Mouse (Mus musculus) layer of hippocampus, adult 11-12 months (tissue): ENCODE measurements around the gene Aup1.
A peak's percentile ranks its signal among the peaks of the same experiment; 100 is the strongest.

ENCODE experiments used
- DNase-seq: peaks from one replicate; pipeline ENCODE4 v3.0.0; 2022; ENCODE audit warnings: low spot score

Aup1 gene

DNA sequence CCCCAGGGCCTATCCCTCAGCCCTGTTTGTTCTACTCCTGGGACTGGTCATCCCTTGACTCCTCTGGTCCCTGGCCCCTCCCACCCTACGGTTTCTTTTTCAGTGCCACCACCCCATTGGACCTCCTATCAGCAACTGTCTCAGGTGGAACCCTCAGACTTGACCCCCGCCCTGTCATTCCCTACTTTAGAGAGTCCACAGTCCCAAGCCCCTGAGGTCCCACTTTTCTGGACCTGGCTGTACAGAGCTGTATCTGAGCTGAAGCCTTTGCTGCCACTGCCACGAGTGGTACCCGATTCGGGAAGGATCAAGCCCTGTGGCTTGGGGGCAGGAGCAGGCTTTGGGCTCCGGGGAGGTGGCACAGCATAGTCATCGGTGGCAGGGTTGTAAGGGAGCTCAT is 23.2 kb upstream of the Aup1 start:
- no peak for DNase-seq

DNA sequence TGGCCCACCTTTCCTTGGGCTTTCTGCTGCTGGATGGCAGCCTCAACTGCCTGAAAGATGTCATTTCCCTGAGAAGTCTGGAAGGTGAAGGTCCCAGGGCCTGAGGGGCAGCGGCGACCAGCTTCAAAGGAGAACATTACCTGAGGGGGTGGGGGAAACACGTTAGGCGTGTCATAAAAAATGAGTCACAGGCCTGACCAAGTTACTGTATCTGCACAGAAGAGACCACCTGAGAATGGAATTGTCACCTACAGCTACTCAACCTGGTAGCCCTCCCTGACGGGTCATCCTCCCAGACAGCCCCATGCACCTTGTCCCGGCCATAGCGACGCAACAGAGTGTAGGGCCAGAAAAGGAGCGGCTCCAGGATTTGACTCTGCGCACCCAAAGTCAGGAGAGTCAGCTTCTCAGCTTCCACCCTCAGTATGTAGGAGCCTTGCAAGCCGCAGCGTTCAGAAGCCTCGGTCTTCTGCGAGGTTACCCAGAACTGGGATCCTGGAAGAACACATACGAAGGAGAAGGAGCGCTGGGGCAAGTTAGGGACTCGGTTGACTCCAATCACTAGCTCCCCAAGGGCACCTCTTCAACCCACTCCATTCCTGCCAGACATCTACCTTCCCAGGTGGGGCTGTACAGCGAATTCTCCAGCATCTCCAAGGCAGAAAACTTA is 22.3 kb upstream of the Aup1 start:
- DNase-seq = no peak

GRCm38 (mm10) chr6:83032769-83033191 is 21.5 kb upstream of the Aup1 start:
- no peak for DNase-seq

DNA sequence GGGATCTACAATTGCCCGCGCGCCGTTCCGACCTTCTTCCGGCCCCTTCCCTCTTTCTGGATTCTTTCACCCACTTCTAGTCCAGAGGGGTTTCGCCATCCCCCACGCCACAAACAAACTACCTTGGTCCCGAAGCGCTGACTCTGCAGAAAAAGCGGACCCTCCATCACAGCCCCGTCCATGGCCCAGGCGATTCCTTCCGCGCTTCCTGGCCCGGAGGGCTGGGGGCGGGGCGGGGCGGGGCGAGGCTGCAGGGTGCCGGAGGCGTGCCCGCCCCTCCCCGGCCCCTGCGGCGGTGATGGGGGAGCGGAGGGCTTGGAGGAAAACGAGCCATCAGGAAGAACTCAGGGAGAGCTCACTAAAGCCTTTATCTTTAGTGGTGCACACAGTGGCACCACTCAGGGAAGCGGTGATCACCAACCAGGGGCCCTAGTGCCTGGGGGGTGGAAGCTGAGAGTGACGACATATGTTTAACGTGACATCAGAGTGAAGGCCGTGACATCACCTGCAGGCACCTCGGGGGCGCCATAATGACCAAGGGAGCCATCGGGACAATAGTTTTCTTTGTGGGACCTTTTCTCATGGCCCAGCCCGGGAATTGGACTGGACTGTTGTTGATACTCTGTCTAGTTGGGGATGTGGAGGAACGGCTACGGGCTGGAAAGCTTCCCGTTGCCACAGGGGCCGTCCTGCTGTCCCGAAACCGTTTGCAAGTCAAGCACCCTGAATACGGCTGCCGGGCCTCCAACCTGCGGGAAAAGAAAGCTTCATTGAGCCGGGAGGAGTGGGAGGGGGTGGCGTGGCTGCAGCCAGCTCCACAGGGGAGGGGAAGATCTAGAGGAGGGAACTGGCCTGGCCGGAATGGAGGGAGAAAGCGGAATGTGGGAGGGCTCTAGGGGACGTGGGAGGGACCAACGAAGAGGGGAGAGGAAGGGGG is 20.8 kb upstream of the Aup1 start, which contains the start of the genes Dok1 and Loxl3:
Gene Dok1, minus strand, starts transcription at position 223 of the 937 bp plus-strand sequence.
Gene Loxl3, plus strand, starts transcription at position 925 of the 937 bp plus-strand sequence.
- DNase-seq = no peak

DNA sequence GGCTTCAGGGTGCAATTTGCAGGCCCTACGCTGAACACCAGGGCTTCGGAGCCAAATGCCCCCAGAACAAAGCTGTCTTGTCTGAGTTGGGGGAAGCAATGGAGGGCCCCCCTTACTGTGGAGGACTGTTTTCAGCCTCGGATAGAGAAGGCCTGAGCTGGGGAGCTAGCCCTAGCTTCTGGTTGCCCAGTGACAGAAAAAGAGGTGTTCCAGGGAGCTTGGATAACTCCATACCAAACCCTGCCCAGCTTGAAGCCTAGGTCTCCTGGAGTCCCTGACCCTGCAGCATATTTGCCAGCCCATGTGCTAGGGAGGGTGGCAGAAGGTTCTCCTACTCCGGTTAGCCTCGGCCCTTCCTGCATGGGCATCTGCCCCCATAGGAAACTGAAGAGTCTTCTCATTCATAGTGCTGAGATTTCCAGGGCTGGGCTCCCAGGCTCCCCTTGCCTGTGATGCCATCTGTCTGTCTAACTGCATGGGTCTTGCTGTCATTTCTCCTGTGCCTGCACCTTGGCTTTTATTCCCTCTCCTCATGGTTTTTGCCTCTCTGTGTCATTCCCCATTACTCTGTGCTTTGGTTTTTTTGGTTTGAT is 19.8 kb upstream of the Aup1 start:
- DNase-seq = no peak

- no peak for DNase-seq
Measured at GRCm38 (mm10) chr6:83037188-83037587, 17.1 kb upstream of the Aup1 start.

DNA sequence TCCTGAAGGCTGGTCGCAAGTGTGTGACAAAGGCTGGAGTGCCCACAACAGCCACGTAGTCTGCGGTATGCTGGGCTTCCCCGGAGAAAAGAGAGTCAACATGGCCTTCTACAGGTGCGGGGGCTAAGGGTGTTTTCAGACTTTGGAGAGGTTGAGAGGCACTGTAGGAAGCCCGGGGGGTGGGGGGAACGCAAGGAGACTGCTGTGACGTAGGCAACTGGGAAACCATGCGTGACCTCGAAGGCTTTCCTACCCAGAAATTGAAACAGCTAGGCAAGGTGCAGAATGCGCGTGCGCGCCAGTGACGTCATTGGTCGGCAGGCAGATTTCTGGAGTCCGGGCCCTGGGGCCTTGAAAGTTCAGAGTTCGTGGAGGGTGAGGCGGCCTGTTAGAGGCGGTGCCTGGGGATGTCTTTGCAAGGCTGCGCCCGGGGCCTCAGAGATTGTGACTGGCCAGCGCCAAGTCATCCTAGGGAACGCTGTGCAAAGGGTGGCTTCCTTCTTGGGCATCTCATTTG is 15.8 kb upstream of the Aup1 start:
- peak; percentile 91 for DNase-seq

DNA sequence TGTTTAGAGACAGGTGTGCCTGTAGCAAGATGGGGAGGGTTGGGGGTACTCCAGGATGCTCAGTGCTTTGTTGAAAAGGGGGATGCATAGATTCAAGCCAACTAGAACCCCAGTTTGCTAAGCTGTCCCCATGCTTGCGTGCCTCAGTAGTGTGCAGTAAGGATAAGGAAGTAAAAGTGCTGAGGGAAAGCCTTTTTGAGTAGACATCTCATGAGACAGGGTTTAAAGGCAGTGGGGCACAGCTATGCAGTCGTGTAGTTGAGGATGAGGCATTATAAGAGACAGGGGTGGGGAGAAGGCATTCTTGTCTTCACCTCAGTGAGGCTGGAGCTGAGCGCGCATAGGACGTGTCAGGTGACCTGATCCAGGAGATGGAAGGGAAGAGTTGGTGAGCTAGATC is 13.7 kb upstream of the Aup1 start:
- DNase-seq = no peak

- no peak for DNase-seq
Measured at GRCm38 (mm10) chr6:83043561-83043960, 10.8 kb upstream of the Aup1 start.

DNA sequence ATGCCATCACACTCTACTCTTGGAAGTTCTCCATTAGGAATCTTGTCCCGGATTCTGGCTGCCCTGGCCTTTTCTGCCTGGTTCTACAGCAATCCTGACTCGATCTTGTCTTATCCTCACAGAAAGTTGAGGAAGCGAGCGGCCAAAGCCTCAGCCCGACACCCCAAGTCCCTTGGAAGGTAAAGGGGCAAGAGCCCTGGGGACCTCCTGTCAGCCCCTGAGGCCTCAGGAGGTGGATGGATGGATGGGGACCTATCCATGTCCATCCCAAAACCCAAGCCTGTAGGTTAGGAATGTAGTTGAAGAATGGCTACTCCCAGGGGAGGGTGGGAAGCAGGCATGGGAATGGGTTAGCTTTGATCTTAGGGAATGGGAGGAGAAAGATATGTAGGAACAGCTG is 10.3 kb upstream of the Aup1 start:
- DNase-seq = no peak

- DNase-seq = no peak
Measured at GRCm38 (mm10) chr6:83044742-83045141, 9.6 kb upstream of the Aup1 start.

DNA sequence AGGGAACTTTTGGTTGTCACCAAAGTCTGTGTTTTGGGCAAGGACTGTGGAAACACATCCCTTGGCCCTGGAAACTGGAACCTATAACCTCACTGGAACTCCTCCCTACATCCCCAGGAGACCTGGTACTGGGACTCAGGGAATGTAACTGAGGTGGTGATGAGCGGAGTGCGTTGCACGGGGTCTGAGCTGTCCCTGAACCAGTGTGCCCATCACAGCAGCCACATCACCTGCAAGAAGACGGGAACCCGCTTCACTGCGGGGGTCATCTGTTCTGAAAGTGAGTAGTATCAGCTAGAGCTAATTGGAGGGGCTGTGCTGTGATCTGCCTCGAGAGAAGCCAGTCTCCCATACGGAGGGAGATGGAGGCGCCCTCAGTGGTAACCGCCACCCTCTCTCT is 5.0 kb upstream of the Aup1 start:
- DNase-seq = no peak

- DNase-seq = peak; percentile 48
Measured at GRCm38 (mm10) chr6:83053136-83053960, 973 bp upstream of the Aup1 start.

GRCm38 (mm10) chr6:83054871-83055431 is 630 bp downstream of the Aup1 start, which contains the start of gene Htra2:
TSS of gene Htra2 (minus strand) at chr6:83055273.
- no peak for DNase-seq

GRCm38 (mm10) chr6:83057790-83058189 is 3.5 kb downstream of the Aup1 start, which contains the start of gene Dqx1:
TSS of gene Dqx1 (plus strand) at chr6:83057844.
- DNase-seq = no peak

DNA sequence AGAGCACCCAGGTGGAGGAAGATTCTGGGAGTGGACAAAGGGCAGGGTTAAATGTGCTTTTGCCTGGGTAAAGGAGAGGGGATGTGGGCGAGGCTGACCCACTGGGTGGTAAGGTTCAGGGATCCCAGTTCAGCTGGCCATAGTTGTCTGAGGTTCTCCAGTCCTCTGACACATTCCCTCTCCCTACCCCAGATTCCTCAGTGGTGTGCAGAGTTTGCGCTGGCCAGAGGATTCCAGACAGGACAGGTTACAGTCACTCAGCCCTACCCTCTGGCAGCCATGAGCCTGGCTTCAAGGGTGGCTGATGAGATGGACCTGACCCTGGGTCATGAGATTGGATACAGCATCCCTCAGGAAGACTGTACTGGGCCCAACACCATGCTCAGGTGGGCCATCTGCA is 4.4 kb downstream of the Aup1 start:
- DNase-seq = no peak

DNA sequence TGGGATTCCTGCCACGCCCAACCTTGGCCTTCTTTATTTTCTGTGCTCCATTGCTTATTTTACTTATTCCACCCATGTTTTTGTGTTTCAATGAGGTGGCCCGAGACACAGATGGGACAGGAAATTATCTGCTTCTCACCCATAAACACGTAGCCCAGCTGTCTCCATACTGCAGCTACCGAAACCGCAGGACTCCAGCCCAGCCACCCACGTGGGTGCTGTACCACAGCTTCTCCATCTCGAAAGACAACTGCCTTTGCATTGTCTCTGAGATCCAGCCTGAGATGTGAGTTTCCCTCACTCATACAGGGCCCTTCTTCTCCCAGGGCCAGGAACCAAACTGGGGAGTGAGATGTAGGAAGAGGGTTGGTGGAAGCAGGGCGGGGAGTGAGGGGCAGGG is 11.7 kb downstream of the Aup1 start:
- no peak for DNase-seq

DNA sequence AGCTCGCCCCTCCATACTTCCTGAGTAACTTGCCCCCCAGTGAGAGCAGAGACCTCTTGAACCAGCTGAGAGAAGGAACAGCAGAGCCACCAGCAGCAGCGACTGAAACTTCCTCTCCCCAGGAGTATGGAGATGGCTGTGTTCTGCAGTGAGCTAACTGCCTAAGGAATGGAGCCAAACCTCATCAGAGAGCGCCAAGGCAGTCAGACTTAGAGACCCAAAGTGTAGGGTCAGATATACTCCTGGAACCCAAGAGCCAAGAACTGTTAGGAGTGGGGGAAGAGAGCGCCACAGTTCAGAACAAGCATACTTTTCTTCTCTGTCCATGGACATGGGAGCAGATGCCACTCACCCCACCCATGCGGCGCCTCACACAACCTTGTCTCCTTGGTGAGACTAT is 12.1 kb downstream of the Aup1 start:
- DNase-seq = no peak

GRCm38 (mm10) chr6:83068221-83068620 is 13.9 kb downstream of the Aup1 start:
- no peak for DNase-seq

- no peak for DNase-seq
Measured at GRCm38 (mm10) chr6:83068706-83069487, 14.6 kb downstream of the Aup1 start.
